Mouse (Mus musculus): ENCODE measurements at regions not wholly inside any gene's neighbourhood (a gene's known extent, or its start where the extent isn't known, plus 50 kb on each side); places are given as distances from the start of the nearest gene placed in this dataset.

GRCm38 (mm10) chr15:31673038-31673437 is 71.4 kb downstream of the Fam173b start:
- no peak for DNase-seq

DNA sequence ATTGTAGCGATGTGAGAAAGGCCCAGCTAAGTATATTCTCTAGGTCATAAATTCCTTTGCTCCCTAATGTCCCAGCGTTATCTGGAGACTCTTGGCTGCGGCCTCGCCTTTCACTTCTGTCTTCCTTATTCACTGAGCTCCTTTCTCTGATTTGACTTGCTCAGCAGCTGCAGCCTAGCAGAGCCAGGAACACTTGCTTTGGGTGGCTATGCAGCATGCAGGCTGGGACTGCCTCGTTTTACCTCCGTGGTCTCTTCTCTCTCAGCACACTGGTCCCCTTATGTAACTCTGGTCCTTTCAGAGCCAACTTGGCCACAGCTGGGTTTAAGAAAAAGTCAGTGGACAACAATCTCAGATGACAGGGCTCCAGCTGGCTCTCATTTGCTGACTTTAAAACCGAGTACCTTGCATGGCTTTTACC is 75.1 kb downstream of the Fam173b start:
- no peak for DNase-seq

DNA sequence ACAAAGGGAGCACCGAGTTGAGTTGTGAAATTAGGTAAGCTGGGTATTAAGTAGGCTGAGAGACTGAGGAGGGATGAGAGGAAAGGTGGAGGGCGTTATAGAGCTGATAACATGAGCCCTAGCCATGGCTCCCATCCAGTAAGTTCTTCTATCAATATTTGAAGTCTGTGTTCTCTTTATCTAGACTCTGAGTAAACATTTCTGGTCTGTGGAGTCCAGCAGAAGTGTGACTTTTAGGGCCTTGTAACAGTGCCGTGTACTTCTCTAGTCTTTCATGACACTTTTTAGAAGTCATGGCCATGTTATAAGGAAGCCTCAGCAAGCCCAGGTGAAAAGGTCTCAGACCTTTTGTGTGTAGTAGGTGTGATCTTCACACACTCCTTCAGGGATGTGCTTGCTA is 91.5 kb downstream of the Fam173b start:
- DNase-seq, result no peak

- no peak for DNase-seq
These were observed 93.4 kb downstream of the Fam173b start for GRCm38 (mm10) chr15:31694877-31695671.

DNA sequence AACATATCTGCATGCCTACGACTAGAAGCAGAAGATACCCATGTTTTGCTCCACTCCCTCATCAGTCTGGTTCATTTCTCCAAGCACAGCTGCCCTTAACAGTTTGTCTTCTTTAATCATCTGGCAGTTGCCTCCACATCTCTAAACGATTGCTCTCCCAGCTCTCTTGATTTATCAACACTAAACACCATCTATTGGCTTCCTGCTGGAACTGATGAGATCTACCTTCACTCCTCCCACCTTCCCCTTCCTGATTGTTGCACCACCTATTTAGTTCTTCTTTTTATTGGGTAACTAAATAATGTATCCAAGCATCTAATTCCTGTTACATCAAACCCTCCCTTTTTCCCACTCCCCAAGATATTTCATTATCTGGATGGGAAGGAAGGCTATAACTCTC is 101.7 kb downstream of the Fam173b start:
- no peak for DNase-seq

DNA sequence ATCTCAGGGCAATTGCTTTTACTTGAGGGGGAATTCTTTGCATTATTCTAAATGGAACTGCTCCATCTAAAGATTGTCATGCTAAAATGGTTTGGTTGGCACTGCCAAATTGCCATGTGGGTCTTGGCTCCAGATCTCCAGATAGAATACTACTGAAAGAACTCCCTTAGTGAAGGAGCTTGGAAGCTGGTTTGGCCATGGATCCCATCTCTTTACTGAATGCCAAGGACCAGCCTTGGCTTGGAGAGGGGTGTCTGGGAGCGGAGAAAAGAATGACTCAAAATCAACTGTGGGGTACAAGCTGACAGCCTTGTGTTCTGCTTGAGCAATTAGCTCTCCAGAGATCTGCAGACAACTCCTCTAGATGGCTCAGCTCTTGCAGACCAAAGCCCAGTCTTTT is 105.8 kb downstream of the Fam173b start:
- no peak for DNase-seq

DNA sequence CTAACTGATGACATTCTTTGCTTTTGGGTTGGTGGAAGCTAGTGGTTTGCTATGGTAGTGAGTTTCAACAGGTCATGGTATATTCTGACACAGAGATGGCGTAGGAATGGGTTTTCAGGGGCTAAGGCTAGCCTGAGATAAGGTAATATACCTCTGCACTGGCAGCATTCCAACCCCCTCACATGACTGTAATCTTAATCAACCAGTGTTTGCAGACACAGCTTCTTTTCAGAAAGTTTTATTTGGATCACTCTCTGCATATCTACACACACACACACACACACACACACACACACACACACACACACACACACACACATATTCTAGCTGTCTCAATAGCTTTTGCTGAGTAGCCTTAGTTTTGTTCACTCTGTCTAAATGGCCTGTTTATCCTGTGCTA is 119.4 kb downstream of the Fam173b start:
- DNase-seq, result no peak

- DNase-seq, result no peak
These were observed 120.8 kb downstream of the Fam173b start for GRCm38 (mm10) chr15:31722429-31722828.

GRCm38 (mm10) chr15:31724252-31724651 is 122.6 kb downstream of the Fam173b start:
- no peak for DNase-seq

DNA sequence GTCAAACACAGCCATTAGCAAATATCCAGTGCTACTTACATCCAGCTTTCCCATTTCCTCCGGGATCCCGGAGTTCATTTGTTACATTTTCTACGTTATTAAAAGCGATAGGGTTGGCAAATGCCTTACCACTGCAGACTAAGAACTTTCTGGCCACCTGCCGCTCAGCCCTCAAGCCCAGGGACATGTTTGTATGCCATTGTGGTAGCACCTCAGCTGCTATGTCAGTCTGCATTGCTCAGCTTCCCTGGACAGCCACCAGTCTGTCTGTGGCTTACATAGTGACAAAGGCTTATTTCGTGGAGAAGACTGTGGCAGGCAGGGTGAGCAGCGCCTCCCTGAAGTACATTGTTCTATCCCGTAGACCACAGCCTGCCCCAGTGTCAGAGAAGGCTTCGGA is 127.5 kb downstream of the Fam173b start:
- no peak for DNase-seq

- DNase-seq, result no peak
These were observed 140.0 kb downstream of the Fam173b start for GRCm38 (mm10) chr15:31741686-31742085.

DNA sequence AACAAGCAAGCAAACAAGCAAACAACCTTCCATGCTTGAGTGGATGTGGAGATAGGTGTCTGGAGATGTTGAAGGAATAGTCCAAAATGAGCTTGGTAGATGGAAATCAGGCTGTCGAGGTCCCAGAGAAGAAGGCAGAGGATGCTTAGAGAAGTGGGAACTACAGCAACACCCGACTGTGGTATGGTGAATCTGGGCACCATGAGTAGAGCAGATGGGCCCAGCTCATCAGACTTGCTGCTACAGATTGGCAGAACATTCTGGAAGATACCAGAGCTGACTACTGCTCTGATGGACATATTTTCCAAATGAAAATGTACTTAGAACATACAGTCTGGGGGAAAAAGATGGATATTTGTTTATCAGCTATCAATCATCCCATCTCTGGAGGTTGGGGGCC is 142.9 kb downstream of the Fam173b start:
- no peak for DNase-seq

GRCm38 (mm10) chr15:31752632-31753031 is 151.0 kb downstream of the Fam173b start:
- no peak for DNase-seq

GRCm38 (mm10) chr15:31753578-31754281 is 152.1 kb downstream of the Fam173b start:
- no peak for DNase-seq

DNA sequence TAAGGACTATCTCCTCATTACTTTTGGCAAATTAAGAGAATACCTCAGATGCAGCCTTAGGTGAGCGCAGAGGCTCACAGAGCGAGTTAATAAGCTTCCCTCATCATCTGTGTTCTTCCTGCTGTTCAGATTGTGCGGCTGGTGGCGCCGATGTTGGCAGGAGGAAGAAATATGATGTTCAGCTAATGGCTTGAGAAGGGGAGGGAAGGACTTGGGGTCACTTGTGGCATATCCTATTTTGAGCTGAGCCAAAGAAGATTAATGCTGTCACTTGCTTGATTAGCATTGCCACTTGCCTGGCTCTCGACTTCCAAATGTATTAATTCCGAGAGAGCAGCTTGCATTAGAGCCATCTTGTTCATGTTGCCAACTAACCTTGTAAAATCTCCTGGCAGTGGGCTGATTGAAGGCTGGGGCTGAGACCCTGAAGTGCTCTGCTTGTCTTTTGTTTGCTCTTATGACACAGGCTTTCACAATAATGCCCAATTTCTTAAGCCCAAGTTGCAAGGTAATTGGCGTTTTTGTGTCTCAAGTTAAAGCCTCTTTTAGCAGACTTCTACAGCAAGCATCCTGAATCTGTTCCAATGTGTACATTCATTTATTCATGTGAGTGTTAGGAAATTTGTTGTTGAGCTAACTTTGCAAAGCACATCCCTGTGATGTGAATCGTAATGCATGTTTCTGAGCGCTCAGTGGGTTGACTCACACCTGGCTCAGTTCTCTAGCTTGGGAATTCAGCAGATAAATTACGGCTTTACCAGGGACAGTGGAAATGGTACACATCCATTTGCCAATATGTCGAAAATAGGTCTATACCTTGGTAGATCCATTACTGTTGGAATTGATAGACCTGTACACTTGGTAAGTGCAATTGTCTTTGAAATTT is 167.6 kb downstream of the Fam173b start:
- DNase-seq, result no peak

DNA sequence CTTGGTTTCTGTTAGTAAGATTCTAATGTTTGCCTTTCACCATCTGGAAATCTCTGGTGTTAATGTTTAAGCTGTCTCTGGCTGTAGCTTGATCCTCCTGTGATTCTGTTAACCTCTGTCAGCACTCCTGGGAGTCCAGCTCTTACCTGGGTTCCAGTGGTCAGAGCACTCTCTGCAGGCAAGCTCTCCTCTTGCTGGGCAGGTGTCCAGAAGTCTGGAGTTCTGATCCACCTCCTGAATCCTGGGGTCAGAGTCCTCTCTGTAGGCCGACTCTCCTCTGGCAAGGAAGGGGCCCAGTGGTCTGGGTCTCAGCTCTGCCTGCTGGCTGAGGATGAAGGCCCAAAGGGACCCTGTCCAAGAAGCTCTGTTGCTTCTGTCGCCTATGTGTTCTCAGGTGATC is 181.4 kb downstream of the Fam173b start:
- DNase-seq, result no peak

DNA sequence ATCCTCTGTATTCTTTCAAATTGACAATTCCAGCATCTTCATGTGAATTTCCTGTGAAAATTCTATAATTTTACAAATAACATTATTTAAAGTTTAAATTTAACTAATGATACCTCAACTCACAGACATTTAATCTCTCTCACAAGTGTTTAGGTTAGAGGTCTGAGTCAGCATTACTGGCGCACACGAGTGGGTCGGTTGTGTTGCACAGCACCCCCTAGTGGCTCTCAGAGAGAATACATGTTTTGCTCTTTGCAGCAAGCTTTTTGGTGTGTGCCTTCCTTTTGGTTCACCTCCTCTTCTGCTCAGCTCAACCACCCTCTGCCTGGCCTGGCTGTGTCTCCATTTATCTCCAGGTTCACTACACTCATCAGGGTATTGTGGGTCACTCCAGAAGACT is 183.4 kb downstream of the Fam173b start:
- no peak for DNase-seq

DNA sequence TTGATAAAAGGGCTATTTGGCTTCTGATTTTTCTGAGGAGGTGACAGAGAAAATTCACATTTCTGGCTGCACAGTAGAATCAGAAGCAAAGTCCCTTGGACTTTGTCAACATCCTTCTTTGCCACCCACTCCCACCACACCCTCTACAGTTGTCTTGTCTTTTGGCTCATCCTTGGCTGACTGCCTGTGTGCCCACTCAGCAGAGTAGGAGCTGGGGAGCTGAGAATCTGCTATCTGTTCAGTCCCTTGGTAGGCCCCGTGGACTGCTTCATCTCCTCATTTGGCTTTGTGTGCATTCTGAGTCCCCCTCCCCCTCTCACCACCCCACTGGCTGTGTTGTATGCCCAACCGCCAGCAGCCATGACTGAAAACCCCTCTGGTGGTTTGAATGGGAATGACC is 197.2 kb downstream of the Fam173b start:
- DNase-seq, result no peak

DNA sequence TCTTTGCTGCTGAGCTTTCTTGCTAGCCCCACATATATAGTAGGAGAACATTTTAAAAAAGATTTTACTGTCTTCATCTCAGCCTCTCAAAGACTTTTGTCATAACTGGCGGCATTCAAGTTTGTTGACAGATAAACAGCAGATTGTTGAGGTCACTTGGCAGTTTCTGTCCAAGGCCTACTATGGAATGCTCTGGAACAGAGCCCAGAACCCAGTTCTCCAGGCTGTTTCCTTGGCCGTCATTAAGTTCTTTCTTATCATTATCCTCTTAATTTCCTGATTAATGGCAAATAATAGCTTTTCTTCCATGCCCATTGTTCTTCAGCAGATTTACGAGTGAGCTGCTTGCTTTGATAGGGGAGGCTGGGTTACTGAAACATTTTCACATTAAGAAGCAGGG is 203.9 kb downstream of the Fam173b start:
- no peak for DNase-seq

GRCm38 (mm10) chr15:31815551-31815950 is 213.9 kb downstream of the Fam173b start:
- no peak for DNase-seq

- DNase-seq, result no peak
These were observed 217.6 kb downstream of the Fam173b start for GRCm38 (mm10) chr15:31819219-31819618.

GRCm38 (mm10) chr15:31827219-31827618 is 225.6 kb downstream of the Fam173b start:
- DNase-seq, result no peak

- DNase-seq, result no peak
These were observed 239.9 kb downstream of the Fam173b start for GRCm38 (mm10) chr15:31841519-31841918.
